Mouse (Mus musculus): ENCODE results near the gene Arl6ip5.
"Not testable (repeated sequence)": the region's sequence is repeated elsewhere in the genome, so short reads cannot be mapped to it uniquely, and the experiment has no call there.

The Arl6ip5 gene

GRCm38 (mm10) chr6:97224505-97224904 lies 14.0 kb downstream of the Arl6ip5 start:
- DNase-seq = no peak

- no peak for DNase-seq
Observed at GRCm38 (mm10) chr6:97226083-97226491, 15.6 kb downstream of the Arl6ip5 start.

- no peak for DNase-seq
Observed at GRCm38 (mm10) chr6:97227067-97227847, 16.8 kb downstream of the Arl6ip5 start.

- DNase-seq = no peak
Observed at GRCm38 (mm10) chr6:97234911-97235668, 24.6 kb downstream of the Arl6ip5 start.

- DNase-seq = no peak
Observed at GRCm38 (mm10) chr6:97236088-97236487, 25.6 kb downstream of the Arl6ip5 start.

- DNase-seq = no peak
Observed at GRCm38 (mm10) chr6:97239360-97239759, 28.9 kb downstream of the Arl6ip5 start.

- no peak for DNase-seq
Observed at GRCm38 (mm10) chr6:97240092-97240491, 29.6 kb downstream of the Arl6ip5 start.

GRCm38 (mm10) chr6:97242522-97242921 lies 32.0 kb downstream of the Arl6ip5 start:
- no peak for DNase-seq

- DNase-seq = no peak
Observed at GRCm38 (mm10) chr6:97245200-97245599, 34.7 kb downstream of the Arl6ip5 start.

- peak; percentile 68 for DNase-seq
Observed at GRCm38 (mm10) chr6:97250966-97251365, 40.5 kb downstream of the Arl6ip5 start.

- no peak for DNase-seq
Observed at GRCm38 (mm10) chr6:97252086-97252485, 41.6 kb downstream of the Arl6ip5 start.

GRCm38 (mm10) chr6:97252711-97253221 lies 42.3 kb downstream of the Arl6ip5 start, which contains the start of gene Lmod3:
Gene Lmod3, minus strand, starts transcription at chr6:97252759.
- peak; percentile 18 for DNase-seq

- no peak for DNase-seq
Observed at GRCm38 (mm10) chr6:97258489-97258888, 48.0 kb downstream of the Arl6ip5 start.

- not testable (repeated sequence) for DNase-seq
Observed at GRCm38 (mm10) chr6:97259926-97260325, 49.4 kb downstream of the Arl6ip5 start.

- DNase-seq = no peak
Observed at GRCm38 (mm10) chr6:97262229-97262628, 51.7 kb downstream of the Arl6ip5 start.

- DNase-seq = not testable (repeated sequence)
Observed at GRCm38 (mm10) chr6:97263750-97264149, 53.3 kb downstream of the Arl6ip5 start.

- no peak for DNase-seq
Observed at GRCm38 (mm10) chr6:97265240-97265639, 54.8 kb downstream of the Arl6ip5 start.

GRCm38 (mm10) chr6:97265705-97266104 lies 55.2 kb downstream of the Arl6ip5 start:
- DNase-seq = no peak

GRCm38 (mm10) chr6:97266661-97267060 lies 56.2 kb downstream of the Arl6ip5 start:
- no peak for DNase-seq

- no peak for DNase-seq
Observed at GRCm38 (mm10) chr6:97267132-97267531, 56.6 kb downstream of the Arl6ip5 start.

GRCm38 (mm10) chr6:97269596-97269995 lies 59.1 kb downstream of the Arl6ip5 start:
- DNase-seq = no peak

GRCm38 (mm10) chr6:97272349-97272748 lies 61.9 kb downstream of the Arl6ip5 start:
- no peak for DNase-seq

GRCm38 (mm10) chr6:97273058-97273710 lies 62.7 kb downstream of the Arl6ip5 start:
- no peak for DNase-seq
